Mouse (Mus musculus): Measurements from ENCODE around the gene Phex. TPM values are rescaled to one million over a fixed set of nuclear protein-coding genes. Genes with fewer than 3 reads are reported as not detected.

Phex gene
- total RNA-seq (2012; rRNA removed) = 0.36 and 1.1 TPM in 2 replicates

DNA sequence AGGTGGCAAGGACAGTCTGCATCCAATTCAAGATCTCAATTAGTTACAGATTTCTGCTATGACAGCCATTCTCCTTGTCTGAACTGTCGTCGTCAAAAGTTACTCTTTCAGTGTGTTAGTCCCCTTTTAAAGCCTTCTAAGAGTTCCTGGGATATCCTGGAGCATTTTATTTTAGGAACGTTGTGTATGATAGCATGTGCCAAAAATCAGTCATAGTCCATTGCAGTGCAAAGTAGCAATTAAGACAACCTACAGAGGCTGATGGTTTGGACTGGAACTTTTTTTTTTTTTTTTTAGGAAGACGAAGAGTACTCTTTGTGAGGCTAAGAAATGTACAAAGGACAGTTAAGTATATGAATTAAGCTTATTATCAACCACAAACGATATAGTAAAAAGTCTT, at the start of gene Phex:
TSS of gene Phex (minus strand) at position 101 of the 400 bp plus-strand sequence.
- Histone ChIP-seq H3K36me3 (ENCODE audit: control insufficient read depth, insufficient read depth, low read length, poor library complexity, severe bottlenecking) (no peaks in the 10 kb centered on the region), H3K9me3 (ENCODE audit: control insufficient read depth, insufficient read depth, low read depth, low read length) (no peaks in the 10 kb centered on the region), H3K27ac (ENCODE audit: insufficient read depth, low read depth, low read length, poor library complexity, severe bottlenecking) (no peak within 1 kb of the TSS), H3K9ac (ENCODE audit: insufficient read depth, low read depth, low read length, poor library complexity, severe bottlenecking) (no peak within 1 kb of the TSS), H3K4me1 (ENCODE audit: control insufficient read depth in 2 of 2, insufficient read depth in 2 of 2, low read length in 2 of 2, poor library complexity in 1 of 2) (no peaks in the 10 kb centered on the region), H3K4me3 (ENCODE audit: insufficient read depth in 1 of 2, low read depth in 1 of 2, low read length in 2 of 2, poor library complexity in 1 of 2, severe bottlenecking in 1 of 2) (no peak within 1 kb of the TSS)
- TF ChIP-seq ZC3H11A (IDR thresholded peaks at IDR 0.05; ENCODE audit: borderline replicate concordance, low read depth, low read length) (no peak), ZNF384 (IDR thresholded peaks at IDR 0.05; ENCODE audit: low read depth, low read length) (no peak), MAFK (IDR thresholded peaks at IDR 0.05; ENCODE audit: insufficient read depth, low read depth, low read length) (no peak), HCFC1 (IDR thresholded peaks at IDR 0.05; ENCODE audit: borderline replicate concordance, insufficient read depth, low read length) (no peak), CHD2 (IDR thresholded peaks at IDR 0.05; ENCODE audit: low read depth, low read length) (no peak)
- no peak for DNase-seq (ENCODE audit: low read depth, low spot score)
- in situ Hi-C loops (cut with MboI; ENCODE audit: low sequenced_read_pairs in 2 of 2, unreplicated experiment in 2 of 2) = no loop called here

DNA sequence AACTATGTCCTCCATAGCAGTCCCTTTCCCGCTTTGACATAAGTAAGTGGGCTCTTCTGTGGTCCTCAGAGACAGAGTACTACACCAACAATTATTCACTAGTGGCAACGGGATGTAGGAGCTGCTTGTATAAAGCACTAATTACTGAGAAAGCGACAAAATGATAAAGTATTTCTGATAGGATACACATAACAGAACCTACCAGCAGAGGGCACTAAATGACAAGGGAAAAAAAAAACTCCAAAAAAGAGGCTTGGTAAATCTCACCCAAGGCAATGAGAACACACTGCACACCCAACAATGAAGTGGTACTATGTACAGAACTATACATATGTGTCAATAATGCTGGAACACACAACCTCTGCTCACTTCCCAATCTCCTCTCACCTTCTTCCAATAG, 47.6 kb upstream of the Phex start:
- Histone ChIP-seq H3K4me3 (ENCODE audit: insufficient read depth in 1 of 2, low read depth in 1 of 2, low read length in 2 of 2, poor library complexity in 1 of 2, severe bottlenecking in 1 of 2) (no peak overlapping the region), H3K36me3 (ENCODE audit: control insufficient read depth, insufficient read depth, low read length, poor library complexity, severe bottlenecking) (no peaks in the 10 kb centered on the region; the same call in 1 of the 2 replicates), H3K27ac (ENCODE audit: insufficient read depth, low read depth, low read length, poor library complexity, severe bottlenecking) (no peak overlapping the region), H3K4me1 (ENCODE audit: control insufficient read depth in 2 of 2, insufficient read depth in 2 of 2, low read length in 2 of 2, poor library complexity in 1 of 2) (no peaks in the 10 kb centered on the region), H3K9ac (ENCODE audit: insufficient read depth, low read depth, low read length, poor library complexity, severe bottlenecking) (no peak overlapping the region), H3K9me3 (ENCODE audit: control insufficient read depth, insufficient read depth, low read depth, low read length) (no peaks in the 10 kb centered on the region)
- no peak for TF ChIP-seq ZNF384 (IDR thresholded peaks at IDR 0.05; ENCODE audit: low read depth, low read length)
- no peak for TF ChIP-seq HCFC1 (IDR thresholded peaks at IDR 0.05; ENCODE audit: borderline replicate concordance, insufficient read depth, low read length)
- no peak for TF ChIP-seq ZC3H11A (IDR thresholded peaks at IDR 0.05; ENCODE audit: borderline replicate concordance, low read depth, low read length)
- no peak for TF ChIP-seq MAFK (IDR thresholded peaks at IDR 0.05; ENCODE audit: insufficient read depth, low read depth, low read length)
- no peak for TF ChIP-seq CHD2 (IDR thresholded peaks at IDR 0.05; ENCODE audit: low read depth, low read length)
- in situ Hi-C loops (cut with MboI; ENCODE audit: low sequenced_read_pairs in 2 of 2, unreplicated experiment in 2 of 2) = no loop called here
- no peak for DNase-seq (ENCODE audit: low read depth, low spot score)

DNA sequence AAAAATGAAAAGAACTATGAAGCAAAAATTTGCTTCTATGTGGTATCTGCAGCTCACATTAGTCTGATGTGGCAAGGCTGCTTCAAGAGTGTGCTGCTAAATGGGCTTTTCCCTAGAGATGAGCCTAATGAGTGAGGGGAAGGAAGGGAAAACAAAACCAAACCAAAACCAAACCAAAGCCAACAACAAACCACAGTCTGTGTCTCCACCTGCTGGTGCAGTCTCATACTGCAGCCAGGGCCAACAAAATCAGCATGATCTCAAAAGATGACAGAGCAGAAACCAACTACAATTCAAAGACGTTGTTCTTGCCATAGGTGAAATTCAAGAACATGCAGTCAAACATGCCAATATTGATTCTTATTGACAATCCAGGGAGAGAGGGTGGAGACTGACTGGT, 39.3 kb upstream of the Phex start:
- H3K4me3 ChIP-seq (ENCODE audit: insufficient read depth in 1 of 2, low read depth in 1 of 2, low read length in 2 of 2, poor library complexity in 1 of 2, severe bottlenecking in 1 of 2) = no peak overlapping the region

DNA sequence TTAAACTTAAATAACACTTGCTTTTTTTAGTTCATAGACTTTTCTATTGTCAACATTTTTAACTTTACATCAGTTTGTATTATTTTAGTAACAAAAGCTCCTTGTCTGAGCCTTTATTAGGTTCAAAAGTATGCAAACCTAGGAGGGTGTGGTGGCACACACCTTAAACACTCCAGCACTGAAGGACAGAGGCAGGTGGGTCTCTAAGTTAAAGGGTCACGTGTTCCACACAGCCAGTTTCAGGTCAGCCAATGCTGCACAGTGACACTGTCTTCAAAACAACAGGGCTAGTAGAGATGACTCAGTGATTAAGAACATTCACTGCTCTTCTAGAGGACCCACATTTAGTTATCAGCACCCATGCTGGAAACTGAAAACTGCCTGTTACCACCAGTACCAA, 33.9 kb upstream of the Phex start:
- no peak for DNase-seq (ENCODE audit: low read depth, low spot score)
- Histone ChIP-seq H3K9me3 (ENCODE audit: control insufficient read depth, insufficient read depth, low read depth, low read length) (no peaks in the 10 kb centered on the region), H3K9ac (ENCODE audit: insufficient read depth, low read depth, low read length, poor library complexity, severe bottlenecking) (no peak overlapping the region), H3K4me1 (ENCODE audit: control insufficient read depth in 2 of 2, insufficient read depth in 2 of 2, low read length in 2 of 2, poor library complexity in 1 of 2) (peaks cover 0 to 2% of the 10 kb centered on the region in 2 experiments; a peak in 1 of 4 replicates), H3K4me3 (ENCODE audit: insufficient read depth in 1 of 2, low read depth in 1 of 2, low read length in 2 of 2, poor library complexity in 1 of 2, severe bottlenecking in 1 of 2) (no peak overlapping the region), H3K27ac (ENCODE audit: insufficient read depth, low read depth, low read length, poor library complexity, severe bottlenecking) (no peak overlapping the region), H3K36me3 (ENCODE audit: control insufficient read depth, insufficient read depth, low read length, poor library complexity, severe bottlenecking) (no peaks in the 10 kb centered on the region)
- TF ChIP-seq HCFC1 (IDR thresholded peaks at IDR 0.05; ENCODE audit: borderline replicate concordance, insufficient read depth, low read length) (no peak), ZC3H11A (IDR thresholded peaks at IDR 0.05; ENCODE audit: borderline replicate concordance, low read depth, low read length) (no peak), ZNF384 (IDR thresholded peaks at IDR 0.05; ENCODE audit: low read depth, low read length) (no peak)
- in situ Hi-C loops (cut with MboI; ENCODE audit: low sequenced_read_pairs in 2 of 2, unreplicated experiment in 2 of 2) = no loop called here

More for the DNA sequence above, 39.3 kb upstream of the Phex start:
- TF ChIP-seq CHD2 (IDR thresholded peaks at IDR 0.05; ENCODE audit: low read depth, low read length) (no peak), HCFC1 (IDR thresholded peaks at IDR 0.05; ENCODE audit: borderline replicate concordance, insufficient read depth, low read length) (no peak), ZNF384 (IDR thresholded peaks at IDR 0.05; ENCODE audit: low read depth, low read length) (no peak), ZC3H11A (IDR thresholded peaks at IDR 0.05; ENCODE audit: borderline replicate concordance, low read depth, low read length) (0 out of 2 replicates have a peak, but pooled peaks have one; percentile 59), MAFK (IDR thresholded peaks at IDR 0.05; ENCODE audit: insufficient read depth, low read depth, low read length) (peak; percentile 46; the same call in 1 of the 2 replicates)
- Histone ChIP-seq H3K36me3 (ENCODE audit: control insufficient read depth, insufficient read depth, low read length, poor library complexity, severe bottlenecking) (no peaks in the 10 kb centered on the region; the same call in 1 of the 2 replicates), H3K9ac (ENCODE audit: insufficient read depth, low read depth, low read length, poor library complexity, severe bottlenecking) (no peak overlapping the region), H3K27ac (ENCODE audit: insufficient read depth, low read depth, low read length, poor library complexity, severe bottlenecking) (no peak overlapping the region), H3K9me3 (ENCODE audit: control insufficient read depth, insufficient read depth, low read depth, low read length) (no peaks in the 10 kb centered on the region), H3K4me1 (ENCODE audit: control insufficient read depth in 2 of 2, insufficient read depth in 2 of 2, low read length in 2 of 2, poor library complexity in 1 of 2) (no peaks in the 10 kb centered on the region)
- DNase-seq (ENCODE audit: low read depth, low spot score) = peak; percentile 30
- in situ Hi-C loops (cut with MboI; ENCODE audit: low sequenced_read_pairs in 2 of 2, unreplicated experiment in 2 of 2) = no loop called here

DNA sequence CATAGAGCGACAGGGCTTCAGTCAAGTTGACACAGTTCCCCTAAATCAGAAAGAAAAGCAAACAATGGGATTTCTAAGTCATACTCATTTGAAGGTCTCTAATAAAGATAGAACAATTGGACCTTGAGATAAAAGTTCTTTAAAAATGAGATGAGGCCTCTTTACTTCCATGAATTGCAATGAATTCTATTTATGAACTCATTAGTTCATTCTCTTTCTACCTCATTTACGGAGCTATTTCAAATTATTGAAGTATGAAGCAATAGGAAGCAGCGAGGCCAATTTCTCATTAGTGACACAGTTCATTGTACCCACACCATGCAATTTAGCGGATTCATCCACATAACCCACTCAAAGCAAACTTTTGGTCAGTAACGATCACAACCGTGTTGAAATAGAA, 32.3 kb upstream of the Phex start:
- TF ChIP-seq ZNF384 (IDR thresholded peaks at IDR 0.05; ENCODE audit: low read depth, low read length) (no peak), HCFC1 (IDR thresholded peaks at IDR 0.05; ENCODE audit: borderline replicate concordance, insufficient read depth, low read length) (no peak), CHD2 (IDR thresholded peaks at IDR 0.05; ENCODE audit: low read depth, low read length) (no peak), MAFK (IDR thresholded peaks at IDR 0.05; ENCODE audit: insufficient read depth, low read depth, low read length) (no peak), ZC3H11A (IDR thresholded peaks at IDR 0.05; ENCODE audit: borderline replicate concordance, low read depth, low read length) (no peak)
- in situ Hi-C loops (cut with MboI; ENCODE audit: low sequenced_read_pairs in 2 of 2, unreplicated experiment in 2 of 2) = no loop called here
- Histone ChIP-seq H3K36me3 (ENCODE audit: control insufficient read depth, insufficient read depth, low read length, poor library complexity, severe bottlenecking) (no peaks in the 10 kb centered on the region), H3K27ac (ENCODE audit: insufficient read depth, low read depth, low read length, poor library complexity, severe bottlenecking) (no peak overlapping the region), H3K9me3 (ENCODE audit: control insufficient read depth, insufficient read depth, low read depth, low read length) (no peaks in the 10 kb centered on the region), H3K9ac (ENCODE audit: insufficient read depth, low read depth, low read length, poor library complexity, severe bottlenecking) (no peak overlapping the region), H3K4me3 (ENCODE audit: insufficient read depth in 1 of 2, low read depth in 1 of 2, low read length in 2 of 2, poor library complexity in 1 of 2, severe bottlenecking in 1 of 2) (no peak overlapping the region), H3K4me1 (ENCODE audit: control insufficient read depth in 2 of 2, insufficient read depth in 2 of 2, low read length in 2 of 2, poor library complexity in 1 of 2) (peaks cover 0 to 2% of the 10 kb centered on the region in 2 experiments; a peak in 1 of 4 replicates)
- no peak for DNase-seq (ENCODE audit: low read depth, low spot score)
